Mouse (Mus musculus): ENCODE results near the gene Raet1e. TPM values are rescaled to one million over a fixed set of nuclear protein-coding genes. Genes with fewer than 3 reads are reported as not detected.
"Not testable (repeated sequence)": the region's sequence is repeated elsewhere in the genome, so short reads cannot be mapped to it uniquely, and the experiment has no call there.

The Raet1e gene
- total RNA-seq, 2 experiments from 2014 or later: 0.28 TPM; not detected in 1

DNA sequence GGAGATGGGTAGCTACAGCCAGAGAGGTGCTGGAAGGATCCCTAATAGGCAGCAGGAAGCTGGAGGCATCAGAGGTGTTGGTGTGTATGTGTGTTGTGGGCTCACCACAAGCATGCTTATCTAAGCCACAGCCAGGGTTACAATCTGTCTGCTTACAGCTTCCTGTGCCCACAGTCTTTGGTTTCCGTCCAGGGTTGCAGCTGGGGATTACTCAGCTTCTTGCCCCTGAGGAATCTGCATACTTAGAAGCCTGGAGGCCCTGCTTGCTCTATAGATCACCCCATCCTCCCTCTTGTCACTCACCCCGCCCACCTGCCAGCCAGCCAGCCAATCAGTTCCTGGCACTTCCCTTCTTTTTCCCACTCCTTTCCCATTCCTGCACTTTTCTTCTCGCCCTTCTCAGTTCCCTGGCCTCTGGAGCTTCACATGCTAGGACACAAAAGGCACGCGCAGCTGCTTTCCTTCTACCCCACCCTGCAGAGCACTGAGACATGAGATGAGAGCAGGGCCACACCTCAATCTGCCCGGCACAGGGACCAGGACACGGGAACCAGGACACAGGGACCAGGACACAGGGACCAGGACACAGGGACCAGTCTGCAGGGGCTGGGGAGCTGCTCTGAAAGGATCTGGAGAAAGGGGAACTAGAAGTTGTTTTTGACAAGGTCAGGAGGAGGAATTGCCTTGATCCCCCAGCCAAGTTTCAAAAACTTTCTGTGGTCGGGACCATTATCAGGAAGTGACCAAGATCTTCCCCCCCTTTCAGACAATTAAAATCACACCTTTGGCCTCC lies 255.5 kb downstream of the Raet1e start:
- intact Hi-C loops (cut with DNase I): not testable (repeated sequence)
- peak in 1 of 2 experiments; percentile 23 for DNase-seq (ENCODE audit: extremely low spot score in 1 of 2, low spot score in 2 of 2)

Other genes starting within 250 kb of the Raet1e start
- gene 4930444G20Rik, start 90.5 kb upstream of the Raet1e start, total RNA-seq (2021): not detected
- 1 to 10 TPM in 1 of 2 experiments, under 1 TPM in 1; 0.99 to 1.4 TPM for gene E030030I06Rik, start 9.3 kb upstream of the Raet1e start, total RNA-seq (2021)
- under 1 TPM in 1 of 2 experiments, not detected in 1; 0.66 TPM for gene H60b, start within 50 bp of the Raet1e start, total RNA-seq (2021)
- gene Raet1d, start 202.0 kb downstream of the Raet1e start, total RNA-seq (2021): not detected